Mouse (Mus musculus) ES-E14 (cell line): ENCODE data around the gene 1110051M20Rik.

ENCODE experiments used
- MAFK ChIP-seq: IDR thresholded peaks from 2 replicates; pipeline ENCODE4 v1.6.1; 2014; ENCODE audit warnings: mild to moderate bottlenecking, low read depth, low read length, inconsistent platforms; ENCODE audit not compliant: insufficient read depth
- ZC3H11A ChIP-seq: IDR thresholded peaks from 2 replicates; pipeline ENCODE4 v1.6.1; 2012; ENCODE audit warnings: low read depth, mild to moderate bottlenecking, inconsistent platforms, low read length, borderline replicate concordance
- ZNF384 ChIP-seq: IDR thresholded peaks from 2 replicates; pipeline ENCODE4 v1.6.1; 2012; ENCODE audit warnings: low read depth, low read length, inconsistent platforms

DNA sequence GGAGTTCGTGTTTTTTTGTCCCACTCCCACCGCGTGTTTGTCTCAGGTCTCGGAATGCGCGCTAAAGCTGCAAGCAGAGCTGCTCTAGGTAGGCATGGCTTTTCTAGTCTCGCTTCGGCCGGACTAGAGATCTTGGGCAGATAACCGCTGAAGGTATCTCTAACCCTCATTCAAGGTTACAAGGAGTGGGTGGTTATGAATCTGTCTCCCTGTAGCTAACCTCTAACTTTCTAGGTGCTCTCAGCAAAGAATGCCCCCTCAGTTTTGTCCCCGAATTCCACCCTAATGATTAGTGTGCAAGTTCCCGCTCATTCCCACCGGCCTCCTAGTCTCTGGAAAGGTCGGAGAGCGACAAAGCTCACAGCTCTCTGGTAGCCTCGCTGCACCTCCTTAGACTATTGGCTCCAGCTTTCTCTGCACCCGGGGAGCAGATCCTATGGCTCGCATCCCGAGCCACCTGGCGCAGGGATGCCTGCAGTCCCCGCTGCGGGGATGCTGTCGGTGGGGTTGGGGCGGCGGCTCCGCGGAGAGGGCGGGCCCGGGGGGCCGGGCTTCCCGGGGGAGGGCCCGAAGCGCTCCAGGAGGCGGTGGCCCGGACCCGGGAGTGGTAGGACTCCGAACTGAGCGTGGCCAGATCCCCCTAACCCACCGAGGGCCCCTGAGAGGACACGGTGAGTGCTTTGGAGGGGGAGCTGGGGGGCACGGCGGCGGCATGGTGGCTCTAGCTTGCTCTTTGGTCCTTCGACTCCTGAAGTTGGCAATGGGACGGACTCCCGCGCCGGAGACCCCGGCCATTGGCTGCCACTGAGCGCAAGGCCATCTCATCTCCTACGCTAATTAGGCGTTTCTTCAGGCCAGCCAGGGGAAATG, 188.0 kb downstream of the 1110051M20Rik start:
- TF ChIP-seq ZC3H11A (no peak), ZNF384 (no peak), MAFK (no peak)
